Mouse (Mus musculus) Muller cell, postnatal 12 days (primary cell): ENCODE measurements around the gene Sox5.

ENCODE experiments used
- DNase-seq: peaks from one replicate; pipeline ENCODE4 v3.0.0-alpha.2; 2015; ENCODE audit errors: inconsistent ontology term

Gene Sox5

DNA sequence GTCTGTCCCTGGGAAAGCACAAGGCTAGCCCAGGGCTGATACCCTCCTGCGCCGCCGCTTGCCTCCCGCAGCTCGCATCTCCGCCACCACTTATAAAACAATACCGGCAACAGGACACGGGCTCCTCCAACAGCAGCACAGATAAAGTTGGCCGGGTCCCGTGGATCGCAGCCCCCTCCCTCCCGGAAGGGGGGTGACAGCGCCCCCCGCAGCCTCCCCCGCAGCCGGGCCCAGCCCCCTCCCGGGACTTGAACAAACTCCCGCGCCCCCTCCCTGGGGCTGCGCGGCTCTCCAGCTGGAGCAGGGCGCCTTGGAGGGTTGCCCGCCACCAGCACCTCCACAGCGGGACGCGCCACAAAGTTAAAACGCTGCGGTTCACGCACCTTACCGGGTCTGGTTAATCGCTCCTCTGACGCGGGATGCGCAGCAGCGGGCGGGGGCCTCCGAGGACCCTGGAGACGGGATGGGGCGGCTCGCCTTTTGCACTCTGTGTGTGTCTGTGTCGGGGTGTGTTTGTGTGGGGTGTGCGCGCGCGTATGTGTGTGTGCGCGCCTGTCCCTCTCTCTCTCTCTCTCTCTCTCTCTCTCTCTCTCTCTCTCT, at the start of gene Sox5:
TSS of gene Sox5 (minus strand) at position 547 of the 600 bp plus-strand sequence.
- DNase-seq: peak; percentile 70

DNA sequence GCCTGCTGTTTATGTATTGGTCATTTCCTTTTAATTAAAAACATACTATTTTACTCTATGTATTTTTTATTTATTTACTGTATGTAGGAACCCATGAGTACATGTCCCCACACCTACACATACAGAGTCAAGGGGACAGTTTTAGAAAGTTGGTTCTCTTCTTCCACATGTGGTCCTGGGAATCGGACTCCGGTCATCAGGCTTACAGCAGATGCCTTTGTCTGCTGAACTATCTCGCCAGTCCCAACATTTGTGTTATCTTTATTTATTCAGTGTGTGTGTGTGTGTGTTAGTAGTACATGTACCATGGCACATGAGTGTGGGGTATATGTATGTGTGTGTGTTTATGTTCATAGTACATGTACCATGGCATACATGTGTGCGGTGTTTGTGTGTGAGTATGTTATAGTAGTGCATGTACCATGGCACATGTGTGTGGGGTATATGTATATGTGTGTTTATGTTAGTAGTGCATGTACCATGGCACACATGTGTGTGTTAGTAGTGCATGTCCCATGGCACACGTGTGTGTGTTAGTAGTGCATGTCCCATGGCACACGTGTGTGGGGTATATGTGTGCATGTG, 43.3 kb upstream of the Sox5 start:
- DNase-seq: no peak

DNA sequence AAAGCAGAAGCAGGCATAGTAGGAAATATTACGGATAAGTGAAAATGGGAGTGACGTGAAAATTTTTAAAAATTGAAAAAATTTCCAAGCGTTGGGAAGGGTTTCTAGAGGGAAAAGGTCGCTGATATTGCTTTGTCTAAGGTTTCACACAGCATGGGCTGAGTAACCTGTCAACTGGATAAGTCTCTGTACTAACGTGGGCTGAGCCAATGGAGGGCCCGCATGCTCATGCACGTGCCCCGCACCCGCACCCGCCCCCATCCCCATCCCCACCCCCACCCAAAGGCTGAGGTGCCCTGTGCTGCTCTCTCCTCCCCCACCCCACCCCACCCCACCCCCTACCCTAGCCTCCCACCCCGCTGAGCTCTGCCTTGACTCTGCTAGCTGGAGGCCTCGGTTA, 42.4 kb upstream of the Sox5 start:
- no peak for DNase-seq

DNA sequence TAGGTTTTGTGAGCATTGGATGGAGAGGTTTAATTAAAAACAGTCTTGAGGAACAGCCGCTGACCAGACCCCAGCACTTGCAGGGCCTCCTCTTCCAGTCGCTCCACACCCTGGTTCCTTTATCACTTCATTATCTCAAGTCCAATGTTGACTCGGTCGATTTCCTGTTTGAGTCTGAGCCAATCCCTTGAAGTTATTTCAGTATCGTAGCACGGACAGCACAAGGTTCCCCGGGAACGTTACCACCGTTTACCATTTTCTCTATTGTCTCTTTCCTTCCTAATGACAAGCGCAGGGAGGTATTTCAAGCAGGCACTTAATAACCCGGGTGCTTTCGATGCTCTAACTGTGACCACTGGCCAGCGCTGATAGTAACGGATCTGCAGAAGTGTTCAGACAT, 40.8 kb upstream of the Sox5 start:
- no peak for DNase-seq

DNA sequence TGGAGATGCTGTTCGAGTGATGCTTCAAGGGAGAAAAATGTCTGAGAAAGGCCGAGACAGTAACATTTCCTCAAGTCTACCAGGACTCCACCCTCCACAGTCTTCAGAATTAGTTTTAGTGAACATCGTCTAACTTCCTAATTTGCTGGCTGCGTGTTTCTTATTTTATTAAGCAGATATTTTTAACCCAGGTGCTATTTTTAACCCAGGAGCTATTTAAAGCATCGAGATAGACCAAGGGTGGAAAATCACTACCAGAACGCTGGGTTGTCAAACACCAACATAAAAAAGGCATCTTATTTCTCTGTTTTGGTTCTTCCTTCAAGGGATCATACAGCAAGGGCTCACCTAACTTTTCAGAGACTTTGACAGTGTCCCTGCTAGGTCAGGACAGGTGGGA, 39.2 kb upstream of the Sox5 start:
- DNase-seq: no peak

DNA sequence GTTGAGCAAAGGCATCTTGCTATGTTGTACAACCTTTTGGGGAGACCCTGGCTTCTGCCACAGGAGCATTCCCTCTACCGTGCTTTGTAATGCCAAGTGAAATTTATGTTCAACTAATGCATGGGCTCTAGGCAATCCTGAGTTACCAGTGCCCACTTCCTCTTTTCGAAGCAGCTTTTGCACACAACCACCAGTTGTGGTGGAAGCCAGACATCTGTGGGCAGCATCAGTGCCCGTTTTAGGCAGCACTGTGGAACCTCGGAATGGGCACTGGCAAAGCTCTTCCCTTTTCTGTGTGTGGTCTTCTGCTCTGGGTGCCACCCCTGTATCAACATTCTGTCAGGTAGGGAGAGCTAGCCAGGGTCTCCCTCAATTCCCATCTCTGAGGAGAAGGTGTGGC, 36.2 kb upstream of the Sox5 start:
- no peak for DNase-seq

DNA sequence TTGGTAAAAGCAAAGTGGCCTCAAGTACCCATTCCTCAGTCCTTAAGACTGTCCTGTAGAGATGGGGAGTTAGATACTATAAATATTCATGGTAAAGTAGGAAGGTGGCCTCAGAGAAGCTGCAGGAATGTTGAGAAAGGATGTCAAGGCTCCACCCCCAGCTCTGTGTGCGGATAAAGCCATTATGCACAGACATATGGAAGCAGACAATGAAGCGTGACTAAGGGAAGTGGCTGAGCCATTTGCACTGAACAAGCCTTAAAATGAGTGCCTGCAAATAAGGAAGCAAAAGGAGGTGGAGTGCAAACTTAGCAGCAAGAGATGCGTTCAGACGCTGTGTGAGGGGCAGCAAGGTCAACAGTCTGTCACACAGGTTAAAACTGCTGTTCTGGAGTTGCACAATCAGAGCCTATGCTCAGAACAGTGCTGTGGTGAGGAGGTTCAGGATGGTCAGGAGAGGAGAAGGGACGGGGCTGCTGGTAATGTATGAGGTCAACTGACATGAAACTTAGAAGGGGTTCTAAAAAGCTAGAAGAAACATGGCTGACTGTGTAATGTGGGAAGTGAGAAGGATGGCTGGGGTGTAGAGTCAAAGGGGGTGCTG, 35.7 kb upstream of the Sox5 start:
- DNase-seq: no peak

DNA sequence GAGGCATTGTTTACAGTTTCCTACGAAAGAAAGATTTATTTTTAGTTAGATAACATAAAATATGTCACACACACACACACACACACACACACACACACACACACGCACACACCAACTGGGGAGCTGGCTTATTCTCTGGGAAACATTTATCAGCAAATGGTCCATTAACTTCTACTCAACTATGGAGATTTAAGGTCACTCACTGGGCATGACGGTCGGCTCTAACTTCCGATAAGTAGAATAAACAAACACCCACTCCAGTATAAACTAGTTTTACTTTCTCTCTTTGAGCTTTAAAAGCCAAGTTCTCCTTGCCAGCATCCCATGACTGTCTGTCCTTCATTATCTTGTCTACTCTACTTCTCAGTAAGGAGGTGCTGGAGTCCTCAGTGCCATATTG, 33.8 kb upstream of the Sox5 start:
- DNase-seq: no peak

DNA sequence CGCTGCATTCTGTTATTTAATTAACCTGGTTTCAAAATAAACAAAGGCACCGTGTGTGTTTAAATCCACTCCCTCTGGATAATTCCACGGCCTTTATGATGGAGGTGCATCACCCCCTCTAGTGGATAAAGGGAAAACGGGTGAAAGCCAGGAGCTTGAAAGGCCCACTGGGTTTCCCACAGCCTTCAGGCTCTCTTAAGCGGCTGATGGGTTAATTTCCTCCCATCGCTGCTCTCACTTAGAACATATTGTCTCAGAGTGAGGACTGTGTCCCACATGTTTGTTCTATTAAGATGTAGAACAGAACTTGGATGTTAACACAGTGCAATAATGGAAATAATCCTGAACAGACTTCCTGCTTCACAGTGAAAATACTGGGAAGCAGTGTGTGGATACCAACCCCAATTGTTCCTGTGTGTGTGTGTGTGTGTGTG, 33.2 kb upstream of the Sox5 start:
- peak; percentile 58 for DNase-seq

DNA sequence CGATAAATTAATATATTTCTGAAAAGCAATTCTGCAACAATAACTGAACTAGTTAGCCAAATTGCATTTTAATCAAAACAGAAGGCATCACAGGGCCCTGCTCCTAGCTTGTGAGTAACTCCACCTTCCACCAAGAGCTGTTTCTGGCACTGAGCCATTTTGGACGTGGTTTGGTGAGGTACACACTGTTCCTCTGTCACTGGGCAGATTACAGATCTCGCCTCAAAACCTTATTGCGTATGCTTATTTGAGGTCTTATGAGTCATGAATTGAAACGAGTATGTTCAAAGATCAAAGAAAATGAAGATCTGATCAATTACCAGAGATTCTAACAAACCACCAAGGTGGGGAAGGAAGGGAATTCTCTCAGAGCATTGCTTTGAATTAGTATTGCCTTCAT, 22.5 kb upstream of the Sox5 start:
- DNase-seq: no peak

DNA sequence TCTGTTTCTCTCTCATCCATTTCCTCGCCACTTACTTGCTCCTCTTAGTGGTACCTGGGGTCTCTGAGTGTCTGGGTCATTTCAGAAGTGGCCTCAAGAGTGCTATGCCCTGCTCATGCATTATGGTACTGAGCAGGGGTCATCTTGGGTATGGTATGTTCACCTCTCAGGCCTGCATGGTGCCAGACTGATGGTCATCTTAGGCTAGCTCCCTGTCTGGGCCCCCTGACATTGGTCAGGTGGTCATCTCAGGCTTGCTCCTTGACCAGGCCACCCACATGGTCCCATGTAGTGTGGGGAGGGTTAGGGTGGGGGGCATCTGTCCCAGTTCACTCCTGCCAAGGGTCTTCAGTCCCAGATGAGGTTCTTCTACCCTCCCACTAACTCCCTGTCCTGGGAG, 21.3 kb upstream of the Sox5 start:
- DNase-seq: no peak

DNA sequence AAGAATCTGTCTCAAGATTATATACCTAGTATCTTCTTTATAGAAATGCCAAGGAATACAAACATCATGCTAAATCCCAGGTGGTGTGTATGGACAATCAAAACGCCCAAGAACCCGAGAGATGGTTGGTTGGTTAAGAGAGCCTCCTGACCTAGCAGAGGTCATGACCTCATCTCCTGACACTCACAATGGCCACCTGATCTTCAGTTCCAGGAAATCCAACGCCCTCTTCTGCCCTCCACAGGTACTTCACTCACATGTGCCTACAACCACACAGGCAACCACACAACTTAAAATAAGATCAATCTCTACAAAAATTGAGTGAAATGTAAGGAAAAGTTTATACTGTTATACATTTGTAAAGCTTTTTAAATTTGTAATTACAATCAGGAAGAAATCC, 12.6 kb upstream of the Sox5 start:
- DNase-seq: no peak

DNA sequence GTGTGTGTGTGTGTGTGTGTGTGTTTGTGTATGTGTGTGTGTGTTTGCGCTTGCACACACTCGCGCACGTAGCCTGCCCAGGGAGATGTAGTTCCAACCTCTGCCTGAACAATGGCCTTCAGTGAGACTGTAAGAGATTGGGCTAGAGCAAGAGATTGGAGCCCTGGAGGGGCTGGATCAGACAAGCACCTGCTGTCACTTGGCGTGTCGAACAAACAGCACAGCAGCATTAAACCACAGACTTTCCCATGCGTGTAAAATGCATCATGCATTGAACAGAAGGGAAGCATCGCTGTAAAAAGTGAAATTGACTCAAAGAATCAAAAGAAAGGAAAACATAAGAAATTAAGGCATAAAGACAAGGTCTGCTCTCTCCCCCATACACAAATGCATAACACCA, 11.1 kb upstream of the Sox5 start:
- DNase-seq: no peak

DNA sequence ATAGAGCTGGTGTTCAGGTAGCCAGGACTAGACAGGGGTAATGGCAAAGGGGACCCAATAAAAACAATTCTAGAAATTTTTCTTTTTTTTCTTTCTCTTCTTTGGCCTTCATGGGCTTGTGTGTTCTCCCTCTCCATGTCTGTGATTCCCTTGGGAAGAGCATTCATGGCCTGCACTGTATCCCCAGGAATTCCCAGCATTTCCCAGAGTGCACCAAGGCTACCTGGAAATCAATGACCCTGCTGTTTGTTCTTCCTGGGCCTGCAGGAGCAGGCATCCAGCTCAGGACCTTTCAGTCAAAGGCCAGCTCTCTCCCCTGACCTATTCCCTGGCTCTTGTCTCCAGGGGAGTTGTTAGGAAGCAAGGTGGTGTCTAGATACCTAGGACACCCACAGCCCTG, 1.5 kb upstream of the Sox5 start:
- DNase-seq: no peak

DNA sequence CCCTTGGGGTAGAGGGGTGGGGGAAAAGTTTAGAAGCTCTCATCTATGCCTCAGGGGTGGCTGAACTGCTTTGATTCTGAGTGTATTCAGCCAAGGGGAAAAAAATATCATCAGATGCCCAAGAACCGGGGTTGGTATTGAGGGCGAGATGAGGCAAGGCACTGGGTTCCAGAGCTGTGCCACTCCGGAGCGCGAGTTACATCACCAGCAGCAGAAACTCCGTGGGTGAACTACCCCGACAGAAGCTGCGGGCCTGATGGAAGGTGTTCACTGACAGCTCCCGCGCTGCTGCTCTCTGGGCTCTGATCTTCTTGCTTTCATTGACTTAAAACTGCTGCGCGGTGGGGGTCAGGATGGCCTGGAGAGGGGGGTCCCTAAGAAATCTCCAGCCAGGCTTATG, 1.1 kb upstream of the Sox5 start:
- no peak for DNase-seq

DNA sequence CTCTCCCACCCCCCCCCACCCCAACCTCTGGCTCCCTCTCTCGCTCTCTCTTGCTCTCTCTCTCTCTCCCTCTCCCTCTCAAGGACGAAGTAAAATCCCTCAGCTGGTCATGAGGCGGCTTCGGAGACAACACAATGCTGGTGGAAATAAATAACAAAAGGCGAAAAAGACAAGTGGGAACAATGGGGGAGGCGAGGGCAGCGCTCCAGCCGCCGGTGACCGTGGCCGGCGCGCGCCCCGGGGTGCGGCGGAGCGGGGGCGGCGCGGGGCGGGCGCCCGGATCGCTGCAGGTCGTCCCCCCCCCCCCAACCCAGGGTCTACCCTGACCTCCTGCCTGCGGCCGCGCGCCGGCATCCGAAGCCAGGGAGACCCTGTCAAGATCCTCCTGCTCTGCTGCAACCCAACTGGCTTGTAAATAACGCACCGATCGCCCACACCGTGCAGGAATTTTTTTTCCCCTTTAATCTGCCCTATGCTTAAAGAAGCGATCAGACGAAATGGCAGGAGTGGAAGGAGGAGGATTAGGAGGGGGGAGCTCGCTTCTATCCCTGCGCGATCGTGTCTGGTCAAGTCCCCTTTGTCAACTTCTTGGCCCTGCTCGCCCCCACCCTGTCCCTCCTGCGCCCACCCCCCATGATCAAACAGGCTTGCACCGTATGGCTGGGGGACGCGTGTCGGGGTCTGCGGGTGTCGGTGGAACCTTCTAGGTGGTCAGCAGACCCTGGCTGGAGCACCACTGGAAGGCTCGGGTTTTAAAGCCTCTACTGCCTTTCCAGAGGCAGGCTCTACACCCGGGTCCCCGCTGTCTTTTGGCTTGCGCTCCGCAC, 467 bp upstream of the Sox5 start:
- peak; percentile 22 for DNase-seq

DNA sequence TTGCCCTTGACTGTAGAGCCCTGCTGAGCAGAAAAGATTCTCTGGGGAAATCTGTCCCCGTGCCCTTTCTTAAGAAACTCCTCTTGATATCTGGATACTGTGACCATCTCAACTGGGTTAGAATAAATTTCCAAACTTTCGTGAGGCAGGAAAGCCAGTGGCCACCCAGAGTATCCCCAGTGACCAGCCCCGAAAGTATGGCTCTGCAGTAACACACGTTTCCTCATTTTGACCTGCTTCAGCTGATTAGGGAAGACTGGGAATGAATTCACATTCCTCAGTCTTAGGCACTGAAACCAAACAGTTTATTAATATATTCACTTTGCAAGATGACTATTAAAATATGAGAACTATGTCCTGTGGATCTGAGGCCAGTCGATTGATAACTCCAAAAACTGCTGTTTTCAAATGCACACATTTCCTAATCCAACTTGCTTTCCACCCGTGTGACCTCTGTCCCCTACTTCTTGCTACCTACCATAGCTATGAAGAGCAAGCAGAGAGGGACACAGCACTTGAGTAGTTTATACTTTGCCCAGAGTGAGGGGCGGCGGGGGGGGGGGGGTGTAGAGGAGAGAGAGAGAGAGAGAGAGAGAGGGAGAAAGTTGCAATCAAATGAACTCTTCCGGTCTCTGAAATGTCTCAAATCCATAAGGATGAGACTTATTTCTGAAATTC, 1.0 kb downstream of the Sox5 start:
- peak; percentile 51 for DNase-seq

DNA sequence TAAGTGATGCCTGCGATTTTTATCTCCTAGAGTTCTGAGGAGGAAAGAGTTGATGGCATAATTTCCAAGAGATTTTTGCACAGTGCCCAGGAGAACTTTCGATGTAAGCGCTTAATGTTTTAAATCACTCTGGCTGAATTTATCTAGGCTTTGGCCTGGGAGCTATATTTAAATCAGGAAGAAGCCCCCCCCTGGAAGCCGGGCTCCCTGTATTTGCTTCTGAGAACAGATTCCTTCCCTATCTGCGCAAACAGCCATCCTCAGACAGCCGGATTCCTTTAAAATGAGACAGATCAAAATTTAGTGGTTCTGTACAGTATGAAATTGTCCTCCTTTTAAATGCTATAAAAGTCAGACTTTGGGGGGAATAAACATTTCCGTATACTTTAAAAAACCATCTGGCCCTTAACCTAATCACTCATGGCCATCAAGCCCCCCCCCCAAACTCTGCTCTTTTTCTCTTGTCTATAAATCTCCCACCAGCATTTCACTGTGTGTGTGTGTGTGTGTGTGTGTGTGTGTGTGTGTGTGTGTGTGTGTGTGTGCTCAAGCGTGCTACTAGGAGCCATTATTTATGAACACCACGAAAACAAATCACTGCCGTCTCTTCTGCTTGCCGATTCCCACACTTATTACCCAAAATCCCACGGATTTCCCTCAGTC, 1.7 kb downstream of the Sox5 start:
- DNase-seq: no peak

DNA sequence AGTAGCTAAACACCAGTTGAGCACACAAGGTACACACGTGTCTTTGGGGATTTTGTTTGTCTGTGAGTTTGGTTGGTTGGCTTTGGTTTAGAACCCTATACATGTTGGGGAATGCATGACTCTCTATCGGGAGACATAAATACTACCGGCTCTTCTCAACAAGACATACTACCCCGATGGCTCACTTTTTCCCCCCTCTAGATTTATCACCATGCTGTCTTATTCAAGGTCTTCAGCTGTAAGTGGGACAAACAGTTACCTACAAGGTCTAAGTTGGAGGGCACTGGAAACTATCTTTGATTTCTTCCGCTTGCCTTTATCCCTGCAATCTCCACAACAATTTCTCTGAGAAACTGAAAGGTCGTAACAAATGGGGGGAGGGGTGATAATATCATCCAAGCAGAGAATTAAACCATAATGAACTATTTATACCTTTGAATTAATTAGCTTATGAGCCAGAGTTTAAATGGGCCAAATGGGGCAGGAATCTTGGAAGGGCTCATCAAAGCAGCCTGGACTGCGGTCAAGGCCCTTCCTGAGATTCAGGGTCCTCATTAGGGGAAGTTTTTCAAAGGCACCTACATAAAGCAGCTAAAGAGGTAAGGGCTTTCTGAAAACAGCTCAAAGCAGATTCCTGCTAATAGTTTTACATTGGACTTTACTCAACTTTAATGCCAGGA, 4.3 kb downstream of the Sox5 start:
- no peak for DNase-seq

DNA sequence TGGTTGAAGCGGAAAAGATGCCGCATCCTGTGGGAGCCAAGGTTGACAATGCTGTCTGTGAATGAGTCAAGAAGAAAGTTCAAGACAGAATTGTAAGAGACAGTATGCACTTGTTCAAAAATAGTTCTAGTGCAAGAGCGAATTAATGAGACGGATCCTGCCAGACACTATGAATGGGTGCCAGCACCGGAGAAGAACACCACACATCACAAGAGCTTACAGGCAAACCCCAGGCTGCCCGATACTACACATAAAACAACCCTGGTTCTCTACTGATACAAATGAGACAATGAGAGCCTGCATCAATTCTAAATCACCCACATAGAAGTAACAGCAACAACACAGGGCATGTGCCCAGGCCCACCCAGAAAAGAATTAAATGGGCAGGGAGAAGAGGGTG, 8.0 kb downstream of the Sox5 start:
- peak; percentile 45 for DNase-seq

DNA sequence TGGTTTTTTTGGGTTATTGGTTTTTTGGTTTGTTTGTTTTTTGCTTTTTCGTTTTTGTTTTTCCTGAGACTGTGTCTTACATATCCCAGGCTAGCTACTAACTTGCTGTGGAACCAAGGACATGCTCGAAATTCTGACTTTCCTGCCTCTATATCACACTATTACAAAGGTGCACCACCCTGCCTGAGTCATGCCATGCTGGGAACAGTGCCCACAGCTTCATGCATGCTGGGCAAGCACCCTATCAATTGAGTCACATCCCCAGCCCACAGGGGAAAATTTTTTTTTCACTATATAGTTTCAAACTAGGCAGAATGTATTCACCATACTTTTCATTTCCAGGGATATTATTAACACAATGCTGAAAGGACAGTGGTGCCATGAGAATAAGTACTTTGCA, 8.8 kb downstream of the Sox5 start:
- DNase-seq: peak; percentile 22
